Mouse (Mus musculus): ENCODE data around the gene Mcmbp. TPM values are rescaled to one million over a fixed set of nuclear protein-coding genes. Genes with fewer than 3 reads are reported as not detected.

The Mcmbp gene
- 10 to 100 TPM; 22.5 to 24.7 TPM for total RNA-seq (2021)

GRCm38 (mm10) chr7:128740334-128740733, at the start of gene Mcmbp:
Gene Mcmbp, minus strand, starts transcription at chr7:128740495.
- intact Hi-C loops (cut with DNase I): no loop called here
- DNase-seq (ENCODE audit: low spot score in 2 of 2): peak; percentile 96 to 97

GRCm38 (mm10) chr7:128790045-128790444, 49.8 kb upstream of the Mcmbp start:
- intact Hi-C loops (cut with DNase I): no loop called here

GRCm38 (mm10) chr7:128781846-128782245, 41.6 kb upstream of the Mcmbp start:
- intact Hi-C loops (cut with DNase I): no loop called here
- DNase-seq (ENCODE audit: low spot score in 2 of 2): no peak

More at GRCm38 (mm10) chr7:128790045-128790444, 49.8 kb upstream of the Mcmbp start:
- DNase-seq (ENCODE audit: low spot score in 2 of 2): no peak

- intact Hi-C loops (cut with DNase I): loop anchor here (10.0 kb wide), 1 partner anchor 835 kb away; no protein-coding TSS in a partner anchor
- DNase-seq (ENCODE audit: low spot score in 2 of 2): peak; percentile 62 to 72
Measured at GRCm38 (mm10) chr7:128779305-128779704, 39.0 kb upstream of the Mcmbp start.

- no peak for DNase-seq (ENCODE audit: low spot score in 2 of 2)
- intact Hi-C loops (cut with DNase I): loop anchor here (10.0 kb wide), 1 partner anchor 838 kb away; no protein-coding TSS in a partner anchor
Measured at GRCm38 (mm10) chr7:128777201-128777600, 36.9 kb upstream of the Mcmbp start.

GRCm38 (mm10) chr7:128766696-128767095, 26.4 kb upstream of the Mcmbp start:
- intact Hi-C loops (cut with DNase I): no loop called here
- DNase-seq (ENCODE audit: low spot score in 2 of 2): no peak

- intact Hi-C loops (cut with DNase I): no loop called here
- DNase-seq (ENCODE audit: low spot score in 2 of 2): no peak
Measured at GRCm38 (mm10) chr7:128758948-128759347, 18.7 kb upstream of the Mcmbp start.

- intact Hi-C loops (cut with DNase I): no loop called here
- DNase-seq (ENCODE audit: low spot score in 2 of 2): no peak
Measured at GRCm38 (mm10) chr7:128755396-128755795, 15.1 kb upstream of the Mcmbp start.

- intact Hi-C loops (cut with DNase I): no loop called here
- DNase-seq (ENCODE audit: low spot score in 2 of 2): no peak
Measured at GRCm38 (mm10) chr7:128752012-128752411, 11.7 kb upstream of the Mcmbp start.

GRCm38 (mm10) chr7:128750296-128750695, 10.0 kb upstream of the Mcmbp start:
- intact Hi-C loops (cut with DNase I): no loop called here
- DNase-seq (ENCODE audit: low spot score in 2 of 2): no peak

- peak in 1 of 2 experiments; percentile 41 for DNase-seq (ENCODE audit: low spot score in 2 of 2)
- intact Hi-C loops (cut with DNase I): no loop called here
Measured at GRCm38 (mm10) chr7:128748758-128749157, 8.5 kb upstream of the Mcmbp start.

- intact Hi-C loops (cut with DNase I): no loop called here
- no peak for DNase-seq (ENCODE audit: low spot score in 2 of 2)
Measured at GRCm38 (mm10) chr7:128746151-128746550, 5.9 kb upstream of the Mcmbp start.

GRCm38 (mm10) chr7:128744684-128745485, 4.6 kb upstream of the Mcmbp start, which contains the start of gene Sec23ip:
Gene Sec23ip, plus strand, starts transcription at chr7:128744943.
- intact Hi-C loops (cut with DNase I): no loop called here
- peak; percentile 99 to 100 for DNase-seq (ENCODE audit: low spot score in 2 of 2)

- intact Hi-C loops (cut with DNase I): no loop called here
- DNase-seq (ENCODE audit: low spot score in 2 of 2): no peak
Measured at GRCm38 (mm10) chr7:128743898-128744297, 3.6 kb upstream of the Mcmbp start.

GRCm38 (mm10) chr7:128739462-128740277, 625 bp downstream of the Mcmbp start:
- peak; percentile 21 to 28 for DNase-seq (ENCODE audit: low spot score in 2 of 2)
- intact Hi-C loops (cut with DNase I): no loop called here

GRCm38 (mm10) chr7:128739116-128739461, 1.2 kb downstream of the Mcmbp start:
- DNase-seq (ENCODE audit: low spot score in 2 of 2): no peak
- intact Hi-C loops (cut with DNase I): no loop called here

GRCm38 (mm10) chr7:128738041-128738440, 2.3 kb downstream of the Mcmbp start:
- no peak for DNase-seq (ENCODE audit: low spot score in 2 of 2)
- intact Hi-C loops (cut with DNase I): no loop called here

GRCm38 (mm10) chr7:128731585-128731984, 8.7 kb downstream of the Mcmbp start:
- no peak for DNase-seq (ENCODE audit: low spot score in 2 of 2)
- intact Hi-C loops (cut with DNase I): no loop called here

- intact Hi-C loops (cut with DNase I): no loop called here
- DNase-seq (ENCODE audit: low spot score in 2 of 2): no peak
Measured at GRCm38 (mm10) chr7:128728738-128729137, 11.6 kb downstream of the Mcmbp start.

- DNase-seq (ENCODE audit: low spot score in 2 of 2): no peak
- intact Hi-C loops (cut with DNase I): no loop called here
Measured at GRCm38 (mm10) chr7:128727701-128728100, 12.6 kb downstream of the Mcmbp start.

GRCm38 (mm10) chr7:128726999-128727398, 13.3 kb downstream of the Mcmbp start:
- DNase-seq (ENCODE audit: low spot score in 2 of 2): no peak
- intact Hi-C loops (cut with DNase I): no loop called here
